Mouse (Mus musculus) adrenal gland (tissue): ENCODE results near the gene Inhbb.

ENCODE experiments used
- intact Hi-C: fragments of 180-260 bp; cut with DNase I; formaldehyde crosslinking; loops from one replicate; pipeline ENCODE4 v1.15.1; 2025

Gene Inhbb

GRCm38 (mm10) chr1:119420984-119421575 is 968 bp downstream of the Inhbb start:
- intact Hi-C loops: loop anchor here (5.0 kb wide), 1 partner anchor 259 kb away; no protein-coding TSS in a partner anchor

- intact Hi-C loops: loop anchor here (5.0 kb wide), 1 partner anchor 258 kb away; no protein-coding TSS in a partner anchor
Observed at GRCm38 (mm10) chr1:119420189-119420983, 1.7 kb downstream of the Inhbb start.

- intact Hi-C loops: loop anchor here (5.0 kb wide), 1 partner anchor 257 kb away; no protein-coding TSS in a partner anchor
Observed at GRCm38 (mm10) chr1:119419151-119420105, 2.6 kb downstream of the Inhbb start.

GRCm38 (mm10) chr1:119417991-119418390 is 4.1 kb downstream of the Inhbb start:
- intact Hi-C loops: no loop called here

- intact Hi-C loops: no loop called here
Observed at GRCm38 (mm10) chr1:119417542-119417941, 4.5 kb downstream of the Inhbb start.

- intact Hi-C loops: no loop called here
Observed at GRCm38 (mm10) chr1:119416610-119417009, 5.4 kb downstream of the Inhbb start.

GRCm38 (mm10) chr1:119416177-119416576 is 5.9 kb downstream of the Inhbb start:
- intact Hi-C loops: no loop called here

GRCm38 (mm10) chr1:119415151-119415550 is 6.9 kb downstream of the Inhbb start:
- intact Hi-C loops: no loop called here

GRCm38 (mm10) chr1:119410661-119411060 is 11.4 kb downstream of the Inhbb start:
- intact Hi-C loops: no loop called here

GRCm38 (mm10) chr1:119409599-119410168 is 12.4 kb downstream of the Inhbb start:
- intact Hi-C loops: no loop called here

GRCm38 (mm10) chr1:119409106-119409505 is 12.9 kb downstream of the Inhbb start:
- intact Hi-C loops: no loop called here

GRCm38 (mm10) chr1:119407691-119408315 is 14.2 kb downstream of the Inhbb start:
- intact Hi-C loops: no loop called here

GRCm38 (mm10) chr1:119404798-119405197 is 17.2 kb downstream of the Inhbb start:
- intact Hi-C loops: no loop called here

- intact Hi-C loops: no loop called here
Observed at GRCm38 (mm10) chr1:119404341-119404740, 17.7 kb downstream of the Inhbb start.

GRCm38 (mm10) chr1:119401249-119401648 is 20.8 kb downstream of the Inhbb start:
- intact Hi-C loops: no loop called here

- intact Hi-C loops: no loop called here
Observed at GRCm38 (mm10) chr1:119398640-119399039, 23.4 kb downstream of the Inhbb start.

- intact Hi-C loops: no loop called here
Observed at GRCm38 (mm10) chr1:119397839-119398238, 24.2 kb downstream of the Inhbb start.

- intact Hi-C loops: no loop called here
Observed at GRCm38 (mm10) chr1:119391311-119391710, 30.7 kb downstream of the Inhbb start.

GRCm38 (mm10) chr1:119390676-119391075 is 31.4 kb downstream of the Inhbb start:
- intact Hi-C loops: no loop called here

GRCm38 (mm10) chr1:119389771-119390500 is 32.1 kb downstream of the Inhbb start:
- intact Hi-C loops: loop anchor here (5.0 kb wide), 1 partner anchor 43 kb away; no protein-coding TSS in a partner anchor
